Mouse (Mus musculus): ENCODE results near the gene Hsd3b2. TPM values are rescaled to one million over a fixed set of nuclear protein-coding genes. Genes with fewer than 3 reads are reported as not detected.

Gene Hsd3b2
- polyA plus RNA-seq, 1 experiment from 2014 or later = not detected

GRCm38 (mm10) chr3:98680786-98681185, 43.6 kb downstream of the Hsd3b2 start:
- H3K27ac ChIP-seq (ENCODE audit: low read length) = no peak overlapping the region
- no peak for ATAC-seq
- H3K4me3 ChIP-seq (ENCODE audit: low read depth, low read length) = no peak overlapping the region
- no peak overlapping the region for H3K9ac ChIP-seq (ENCODE audit: low read depth, low read length)
- H3K27me3 ChIP-seq (ENCODE audit: control insufficient read depth, insufficient read depth, low read depth, low read length) = no peaks in the 10 kb centered on the region
- H3K4me1 ChIP-seq (ENCODE audit: control insufficient read depth, insufficient read depth, low read length) = no peaks in the 10 kb centered on the region
- H3K9me3 ChIP-seq (replicated peaks; ENCODE audit: control insufficient read depth, low read length, poor library complexity, severe bottlenecking) = no peaks in the 10 kb centered on the region
- no peaks in the 10 kb centered on the region for H3K36me3 ChIP-seq (ENCODE audit: control insufficient read depth, insufficient read depth, low read length)
- H3K4me2 ChIP-seq (ENCODE audit: low read length) = no peak overlapping the region

Other genes with a start within 250 kb of the Hsd3b2 start
- not detected in 2 replicates for gene Hsd3b4, start 214.0 kb downstream of the Hsd3b2 start, polyA plus RNA-seq (2015; fragmentation: Nextera tagmentation; extraction: Ambion mirVana)
- gene Gm10681, start 135.7 kb downstream of the Hsd3b2 start, polyA plus RNA-seq (2015; fragmentation: Nextera tagmentation; extraction: Ambion mirVana) = not detected in 2 replicates
- gene Hsd3b5, start 94.3 kb downstream of the Hsd3b2 start, polyA plus RNA-seq (2015; fragmentation: Nextera tagmentation; extraction: Ambion mirVana) = not detected in 2 replicates
- 0.23 and 0.39 TPM in 2 replicates for gene Hsd3b3, start 38.6 kb upstream of the Hsd3b2 start, polyA plus RNA-seq (2015; fragmentation: Nextera tagmentation; extraction: Ambion mirVana)
- gene Hsd3b6, start 89.9 kb upstream of the Hsd3b2 start, polyA plus RNA-seq (2015; fragmentation: Nextera tagmentation; extraction: Ambion mirVana) = 0.44 and 0.47 TPM in 2 replicates
- not detected in 2 replicates for gene Hsd3b1, start 135.3 kb upstream of the Hsd3b2 start, polyA plus RNA-seq (2015; fragmentation: Nextera tagmentation; extraction: Ambion mirVana)
- not detected in 2 replicates for gene Hao2, start 168.7 kb upstream of the Hsd3b2 start, polyA plus RNA-seq (2015; fragmentation: Nextera tagmentation; extraction: Ambion mirVana)

All from midbrain, embryonic 16.5 days (tissue).